Mouse (Mus musculus) neural tube, embryonic 14.5 days (tissue): Measurements from ENCODE around the gene Dph2. TPM values are rescaled to one million over a fixed set of nuclear protein-coding genes. Genes with fewer than 3 reads are reported as not detected.
A peak's percentile ranks its signal among the peaks of the same experiment; 100 is the strongest.

Experiments
- ATAC-seq: fragments of 200-750 bp; cut with Nextera tagmentation; 2 replicates; pipeline ENCODE4 v1.8.0; 2017; ENCODE audit warnings: low read depth, mild to moderate bottlenecking, moderate TSS enrichment, moderate library complexity
- H3K27ac ChIP-seq: fragments of 300-500 bp; sonication (generic); 2 replicates; pipeline ENCODE4 v1.5.1; 2014; ENCODE audit warnings: low read depth, mild to moderate bottlenecking, control low read depth, low read length, moderate library complexity, mixed read lengths
- H3K27me3 ChIP-seq: fragments of 300-500 bp; sonication (generic); 2 replicates; pipeline ENCODE4 v1.6.1; 2014; ENCODE audit warnings: low read length; ENCODE audit not compliant: control insufficient read depth, insufficient read depth
- H3K36me3 ChIP-seq: fragments of 300-500 bp; sonication (generic); 2 replicates; pipeline ENCODE4 v1.6.1; 2014; ENCODE audit warnings: low read length, mixed read lengths; ENCODE audit not compliant: control insufficient read depth, insufficient read depth
- H3K4me1 ChIP-seq: fragments of 300-500 bp; sonication (generic); 2 replicates; pipeline ENCODE4 v1.6.1; 2014; ENCODE audit warnings: low read length; ENCODE audit not compliant: control insufficient read depth, insufficient read depth
- H3K4me2 ChIP-seq: fragments of 300-500 bp; sonication (generic); 2 replicates; pipeline ENCODE4 v1.6.1; 2014; ENCODE audit warnings: mild to moderate bottlenecking, low read depth, low read length, control low read depth
- H3K4me3 ChIP-seq: fragments of 300-500 bp; sonication (generic); 2 replicates; pipeline ENCODE4 v1.5.1; 2014; ENCODE audit warnings: low read depth, low read length, control low read depth, mixed read lengths
- H3K9ac ChIP-seq: fragments of 300-500 bp; sonication (generic); replicated peaks from 2 replicates; pipeline ENCODE4 v1.6.1; 2014; ENCODE audit warnings: low read depth, mild to moderate bottlenecking, control low read depth, low read length, mixed read lengths
- H3K9me3 ChIP-seq: fragments of 300-500 bp; sonication (generic); 2 replicates; pipeline ENCODE4 v1.6.1; 2016; ENCODE audit warnings: low read length; ENCODE audit not compliant: control insufficient read depth
- WGBS: fragments of 180-500 bp; shearing (Covaris S2); extraction: QIAGEN DNeasy Blood & Tissue Kit; methylation state at CpG from one replicate; pipeline ENCODE4 v1.1.7; 2014; 5-methylcytosine and 5-hydroxymethylcytosine counted together
- polyA plus RNA-seq: library from polyadenylated mRNA; unstranded; fragments of >200 nt; fragmentation: Nextera tagmentation; extraction: Ambion mirVana; gene quantifications from 2 replicates; pipeline ENCODE4 v1.2.1, GENCODE M21; 2014

The Dph2 gene
- 21.5 and 22.9 TPM in 2 replicates for polyA plus RNA-seq

- Histone ChIP-seq H3K4me2 (peak within 1 kb of the TSS; percentile 89), H3K27ac (no peak within 1 kb of the TSS), H3K9ac (peak within 1 kb of the TSS; percentile 48), H3K4me3 (peak within 1 kb of the TSS; percentile 71), H3K36me3 (peaks cover 17% of the 10 kb centered on the region), H3K4me1 (peaks cover 10% of the 10 kb centered on the region), H3K27me3 (no peaks in the 10 kb centered on the region), H3K9me3 (no peaks in the 10 kb centered on the region)
- WGBS, result under 1% methylated on average over 21 of the region's 21 CpGs
- peak; percentile 88 for ATAC-seq
Observed at GRCm38 (mm10) chr4:117891738-117892161, at the start of gene Dph2. Dph2 (minus strand) TSS chr4:117892032.

DNA sequence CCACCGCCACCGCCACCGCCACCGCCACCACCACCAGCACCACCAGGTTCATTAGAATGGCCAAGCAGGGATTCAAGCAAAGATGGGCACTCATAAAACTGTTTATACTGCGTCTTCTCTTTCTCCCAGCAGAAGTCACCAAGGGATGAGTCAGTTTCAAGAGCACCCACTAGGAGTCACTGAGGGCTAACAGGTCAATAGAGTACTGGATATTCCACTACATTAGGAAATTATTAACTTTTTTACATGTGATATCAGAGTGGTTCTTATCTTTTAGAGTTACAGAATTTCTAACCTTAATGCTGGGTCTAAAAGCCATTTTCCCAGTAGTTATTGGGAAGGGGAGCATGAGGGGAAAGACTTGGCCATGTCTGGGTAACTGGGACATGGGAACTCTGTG is 45.1 kb upstream of the Dph2 start:
- H3K36me3 ChIP-seq, result peaks cover 5% of the 10 kb centered on the region; the same call in 1 of the 2 replicates
- ATAC-seq, result no peak
- no peak overlapping the region for H3K4me3 ChIP-seq
- no peak overlapping the region for H3K4me2 ChIP-seq
- H3K27ac ChIP-seq, result no peak overlapping the region
- H3K4me1 ChIP-seq, result no peaks in the 10 kb centered on the region
- WGBS, result 95% methylated on average over 5 of the region's 5 CpGs
- H3K9ac ChIP-seq, result no peak overlapping the region
- H3K9me3 ChIP-seq, result no peaks in the 10 kb centered on the region
- H3K27me3 ChIP-seq, result no peaks in the 10 kb centered on the region

GRCm38 (mm10) chr4:117934081-117934480 is 42.2 kb upstream of the Dph2 start:
- no peak overlapping the region for H3K4me3 ChIP-seq
- H3K4me2 ChIP-seq, result no peak overlapping the region
- H3K4me1 ChIP-seq, result peaks cover 8% of the 10 kb centered on the region
- H3K9me3 ChIP-seq, result no peaks in the 10 kb centered on the region
- peaks cover 5% of the 10 kb centered on the region; the same call in 1 of the 2 replicates for H3K36me3 ChIP-seq
- peaks cover 7% of the 10 kb centered on the region; the same call in 1 of the 2 replicates for H3K27me3 ChIP-seq
- H3K27ac ChIP-seq, result no peak overlapping the region
- WGBS, result 90% methylated on average over 4 of the region's 4 CpGs
- no peak overlapping the region for H3K9ac ChIP-seq
- ATAC-seq, result no peak

DNA sequence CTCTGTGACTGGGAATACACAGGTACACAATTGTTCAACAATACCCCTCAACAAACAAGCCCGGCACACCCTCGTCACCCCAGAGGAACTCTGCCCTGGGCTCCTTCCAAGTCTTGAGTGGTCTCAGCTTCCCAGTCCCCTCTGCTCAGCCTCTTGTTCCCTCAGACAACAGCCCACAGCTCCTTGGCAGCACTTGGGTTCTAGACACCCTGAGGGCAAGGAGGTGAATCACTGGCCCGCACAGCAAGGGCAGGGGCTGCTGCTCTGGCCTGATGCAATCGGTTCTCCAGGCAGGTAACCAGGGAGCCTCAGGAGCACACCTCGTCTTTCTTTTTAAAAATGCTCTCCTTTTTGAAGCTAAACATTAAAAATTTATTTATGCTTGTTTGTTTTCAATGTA is 41.4 kb upstream of the Dph2 start:
- no peaks in the 10 kb centered on the region for H3K9me3 ChIP-seq
- no peak for ATAC-seq
- peaks cover 12% of the 10 kb centered on the region; the same call in 1 of the 2 replicates for H3K27me3 ChIP-seq
- no peak overlapping the region for H3K4me2 ChIP-seq
- H3K27ac ChIP-seq, result no peak overlapping the region
- no peak overlapping the region for H3K9ac ChIP-seq
- WGBS, result 92% methylated on average over 5 of the region's 5 CpGs
- H3K4me3 ChIP-seq, result no peak overlapping the region
- peaks cover 12% of the 10 kb centered on the region for H3K4me1 ChIP-seq
- H3K36me3 ChIP-seq, result peaks cover 5% of the 10 kb centered on the region; the same call in 1 of the 2 replicates

DNA sequence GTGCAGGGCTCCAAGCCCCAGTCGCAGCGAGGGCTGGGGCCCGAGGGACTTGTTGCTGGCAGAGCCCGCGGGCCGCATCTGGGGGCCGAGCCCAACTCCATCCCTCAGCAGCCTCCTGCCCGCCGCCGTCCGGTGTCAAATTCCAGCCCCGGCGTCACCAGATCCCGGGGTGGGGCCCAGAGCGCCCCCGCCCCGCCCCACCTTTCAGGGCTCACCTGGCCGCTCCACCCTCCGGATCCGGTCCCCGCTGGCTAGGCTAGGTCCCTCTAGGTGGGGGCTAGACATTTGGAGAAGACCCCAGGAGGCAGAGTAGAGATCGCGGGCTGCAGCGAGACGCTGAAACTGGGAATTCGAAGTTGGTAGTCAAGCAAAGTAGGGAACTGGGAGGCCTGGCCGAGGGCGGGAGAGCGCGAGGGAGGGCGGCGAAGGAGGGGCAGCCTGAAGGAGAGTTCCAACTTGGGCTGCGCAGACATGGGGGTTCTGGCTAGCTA is 37.6 kb upstream of the Dph2 start, which contains the start of gene Artn:
Gene Artn, minus strand, starts transcription at position 373 of the 491 bp plus-strand sequence.
- Histone ChIP-seq H3K9ac (0 out of 2 replicates have a peak within 1 kb of the TSS, but pooled peaks have one; percentile 34), H3K4me1 (peaks cover 18% of the 10 kb centered on the region), H3K36me3 (peaks cover 5% of the 10 kb centered on the region; the same call in 1 of the 2 replicates), H3K9me3 (no peaks in the 10 kb centered on the region), H3K27me3 (peaks cover 19% of the 10 kb centered on the region), H3K4me2 (peak within 1 kb of the TSS; percentile 39), H3K4me3 (peak within 1 kb of the TSS; percentile 10; the same call in 1 of the 2 replicates), H3K27ac (no peak within 1 kb of the TSS)
- no peak for ATAC-seq
- WGBS, result under 1% methylated on average over 33 of the region's 33 CpGs

DNA sequence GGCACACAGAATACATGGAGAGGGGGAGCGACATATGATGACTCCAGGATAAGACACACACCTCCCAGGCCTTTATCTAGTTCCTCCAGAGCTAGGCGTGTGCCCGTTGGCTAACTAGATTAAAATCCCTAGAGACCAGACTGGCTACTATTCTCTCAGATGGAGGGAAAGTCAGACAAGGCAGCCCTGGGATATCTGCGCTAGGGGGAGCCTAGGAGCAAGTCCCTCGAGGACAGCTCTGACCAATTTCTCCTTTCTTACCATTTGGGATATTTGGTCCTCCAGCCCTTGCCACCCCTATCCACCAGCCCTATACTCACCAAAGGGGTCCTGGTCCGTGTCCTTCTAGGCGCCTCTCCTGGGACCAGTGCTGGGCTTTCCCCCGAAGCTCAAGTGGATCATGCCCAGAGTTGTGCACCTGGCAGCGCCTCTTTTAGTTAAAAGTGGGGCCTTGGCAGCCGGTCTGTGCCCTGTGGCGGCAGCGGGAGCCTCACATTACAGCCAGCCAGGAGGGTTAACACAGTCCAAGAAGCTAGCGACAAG is 36.9 kb upstream of the Dph2 start:
- no peak overlapping the region for H3K27ac ChIP-seq
- H3K36me3 ChIP-seq, result peaks cover 5% of the 10 kb centered on the region; the same call in 1 of the 2 replicates
- H3K4me3 ChIP-seq, result peak overlapping the region; percentile 10; the same call in 1 of the 2 replicates
- 6% methylated on average over 13 of the region's 13 CpGs for WGBS
- H3K4me1 ChIP-seq, result peaks cover 18% of the 10 kb centered on the region
- peaks cover 19% of the 10 kb centered on the region for H3K27me3 ChIP-seq
- 0 out of 2 replicates have a peak overlapping the region, but pooled peaks have one; percentile 34 for H3K9ac ChIP-seq
- peak; percentile 18; the same call in 1 of the 2 replicates for ATAC-seq
- H3K9me3 ChIP-seq, result no peaks in the 10 kb centered on the region
- H3K4me2 ChIP-seq, result peak overlapping the region; percentile 39; the same call in 1 of the 2 replicates

- no peak overlapping the region for H3K4me2 ChIP-seq
- no peak overlapping the region for H3K9ac ChIP-seq
- 0 out of 2 replicates have a peak, but pooled peaks have one; percentile 29 for ATAC-seq
- peaks cover 19% of the 10 kb centered on the region for H3K27me3 ChIP-seq
- no peak overlapping the region for H3K4me3 ChIP-seq
- H3K9me3 ChIP-seq, result no peaks in the 10 kb centered on the region
- 13% methylated on average over 6 of the region's 6 CpGs for WGBS
- no peak overlapping the region for H3K27ac ChIP-seq
- peaks cover 18% of the 10 kb centered on the region for H3K4me1 ChIP-seq
- peaks cover 5% of the 10 kb centered on the region; the same call in 1 of the 2 replicates for H3K36me3 ChIP-seq
Observed at GRCm38 (mm10) chr4:117928234-117928633, 36.4 kb upstream of the Dph2 start.

DNA sequence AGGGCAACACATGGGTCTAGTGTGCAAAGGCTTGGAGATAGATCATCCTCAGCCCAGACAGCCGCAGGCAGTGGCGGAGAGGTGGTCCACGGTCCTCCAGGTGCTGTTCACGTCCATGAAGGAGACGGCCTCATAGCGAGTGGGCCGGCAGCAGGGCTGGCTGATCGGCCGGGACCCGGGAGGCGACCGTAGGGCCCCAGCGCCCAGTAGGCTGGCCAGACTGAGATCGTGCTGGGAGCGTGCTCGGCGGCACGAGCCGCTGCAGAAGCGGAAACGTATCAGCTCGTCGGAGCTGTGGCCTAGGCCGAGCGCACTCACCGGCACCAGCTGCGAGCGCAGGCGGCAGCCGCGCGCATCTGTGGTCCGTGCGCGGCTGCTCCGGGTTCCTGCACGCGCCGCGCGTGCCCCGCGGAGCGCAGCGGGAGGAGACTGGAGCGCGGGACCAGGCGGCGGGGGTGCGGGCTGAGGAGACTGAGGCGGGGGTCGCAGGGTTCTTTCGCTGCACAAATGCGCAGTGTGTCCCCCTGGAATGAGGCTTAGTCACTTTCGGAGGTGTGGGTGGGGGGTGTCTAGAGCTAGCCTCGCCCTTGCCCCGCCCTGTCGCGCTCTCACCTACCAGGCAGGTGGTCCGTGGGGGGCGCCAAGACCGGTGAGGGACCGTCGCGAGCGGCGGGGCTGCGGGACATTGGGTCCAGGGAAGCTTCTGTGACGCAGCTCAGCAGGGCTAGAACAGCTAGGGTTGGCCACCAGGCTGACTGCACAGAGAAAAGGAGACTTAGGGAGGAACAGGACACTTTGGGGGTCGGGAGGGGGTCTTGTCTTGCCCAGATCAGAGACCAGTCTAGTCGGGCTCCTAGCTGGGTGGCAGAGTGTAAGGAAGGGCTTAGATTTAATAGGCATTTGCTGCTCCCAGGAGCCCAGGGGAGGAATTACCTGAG is 35.0 kb upstream of the Dph2 start:
- Histone ChIP-seq H3K4me3 (peak overlapping the region; percentile 43), H3K9ac (peak overlapping the region; percentile 54), H3K4me1 (peaks cover 18% of the 10 kb centered on the region), H3K36me3 (no peaks in the 10 kb centered on the region), H3K27me3 (peaks cover 19% of the 10 kb centered on the region), H3K9me3 (no peaks in the 10 kb centered on the region), H3K27ac (peak overlapping the region; percentile 29; the same call in 1 of the 2 replicates), H3K4me2 (peak overlapping the region; percentile 91)
- peak; percentile 84 for ATAC-seq
- 2% methylated on average over 57 of the region's 71 CpGs for WGBS
